Mouse (Mus musculus): Measurements from ENCODE around the gene Aagab. TPM values are rescaled to one million over a fixed set of nuclear protein-coding genes. Genes with fewer than 3 reads are reported as not detected.

Gene Aagab
- total RNA-seq, 2 experiments from 2014 or later: 21.4 to 40.3 TPM

GRCm38 (mm10) chr9:63641983-63642646 lies 39.7 kb downstream of the Aagab start:
- no peak for ATAC-seq (replicated peaks; ENCODE audit: low FRiP score, low TSS enrichment, poor library complexity, severe bottlenecking)

GRCm38 (mm10) chr9:63644011-63644410 lies 41.6 kb downstream of the Aagab start:
- ATAC-seq (replicated peaks; ENCODE audit: low FRiP score, low TSS enrichment, poor library complexity, severe bottlenecking): no peak

GRCm38 (mm10) chr9:63645084-63645483 lies 42.6 kb downstream of the Aagab start:
- no peak for ATAC-seq (replicated peaks; ENCODE audit: low FRiP score, low TSS enrichment, poor library complexity, severe bottlenecking)

- ATAC-seq (replicated peaks; ENCODE audit: low FRiP score, low TSS enrichment, poor library complexity, severe bottlenecking): no peak
Measured at GRCm38 (mm10) chr9:63647581-63648519, 45.4 kb downstream of the Aagab start.

- ATAC-seq (replicated peaks; ENCODE audit: low FRiP score, low TSS enrichment, poor library complexity, severe bottlenecking): no peak
Measured at GRCm38 (mm10) chr9:63648520-63648918, 46.1 kb downstream of the Aagab start.

- ATAC-seq (replicated peaks; ENCODE audit: low FRiP score, low TSS enrichment, poor library complexity, severe bottlenecking): no peak
Measured at GRCm38 (mm10) chr9:63649841-63650545, 47.5 kb downstream of the Aagab start.

GRCm38 (mm10) chr9:63650905-63651304 lies 48.4 kb downstream of the Aagab start:
- no peak for ATAC-seq (replicated peaks; ENCODE audit: low FRiP score, low TSS enrichment, poor library complexity, severe bottlenecking)

- ATAC-seq (replicated peaks; ENCODE audit: low FRiP score, low TSS enrichment, poor library complexity, severe bottlenecking): no peak
Measured at GRCm38 (mm10) chr9:63651594-63651993, 49.1 kb downstream of the Aagab start.

- ATAC-seq (replicated peaks; ENCODE audit: low FRiP score, low TSS enrichment, poor library complexity, severe bottlenecking): no peak
Measured at GRCm38 (mm10) chr9:63653666-63654065, 51.2 kb downstream of the Aagab start.

GRCm38 (mm10) chr9:63654575-63654974 lies 52.1 kb downstream of the Aagab start:
- no peak for ATAC-seq (replicated peaks; ENCODE audit: low FRiP score, low TSS enrichment, poor library complexity, severe bottlenecking)

- ATAC-seq (replicated peaks; ENCODE audit: low FRiP score, low TSS enrichment, poor library complexity, severe bottlenecking): no peak
Measured at GRCm38 (mm10) chr9:63655092-63655491, 52.6 kb downstream of the Aagab start.

- no peak for ATAC-seq (replicated peaks; ENCODE audit: low FRiP score, low TSS enrichment, poor library complexity, severe bottlenecking)
Measured at GRCm38 (mm10) chr9:63657167-63657566, 54.7 kb downstream of the Aagab start.

- no peak for ATAC-seq (replicated peaks; ENCODE audit: low FRiP score, low TSS enrichment, poor library complexity, severe bottlenecking)
Measured at GRCm38 (mm10) chr9:63658436-63658835, 56.0 kb downstream of the Aagab start.

GRCm38 (mm10) chr9:63658970-63659371 lies 56.5 kb downstream of the Aagab start:
- ATAC-seq (replicated peaks; ENCODE audit: low FRiP score, low TSS enrichment, poor library complexity, severe bottlenecking): no peak

GRCm38 (mm10) chr9:63660061-63660460 lies 57.6 kb downstream of the Aagab start:
- no peak for ATAC-seq (replicated peaks; ENCODE audit: low FRiP score, low TSS enrichment, poor library complexity, severe bottlenecking)

GRCm38 (mm10) chr9:63660691-63661090 lies 58.2 kb downstream of the Aagab start:
- no peak for ATAC-seq (replicated peaks; ENCODE audit: low FRiP score, low TSS enrichment, poor library complexity, severe bottlenecking)

GRCm38 (mm10) chr9:63662759-63663158 lies 60.3 kb downstream of the Aagab start:
- no peak for ATAC-seq (replicated peaks; ENCODE audit: low FRiP score, low TSS enrichment, poor library complexity, severe bottlenecking)

GRCm38 (mm10) chr9:63663222-63663621 lies 60.8 kb downstream of the Aagab start:
- no peak for ATAC-seq (replicated peaks; ENCODE audit: low FRiP score, low TSS enrichment, poor library complexity, severe bottlenecking)

GRCm38 (mm10) chr9:63664300-63664745 lies 61.9 kb downstream of the Aagab start:
- ATAC-seq (replicated peaks; ENCODE audit: low FRiP score, low TSS enrichment, poor library complexity, severe bottlenecking): no peak

All from megakaryocyte-erythroid progenitor cell, adult 5-6 weeks (primary cell).